Mouse (Mus musculus): ENCODE results near the gene Cfap44. TPM values are rescaled to one million over a fixed set of nuclear protein-coding genes. Genes with fewer than 3 reads are reported as not detected.
A peak's percentile ranks its signal among the peaks of the same experiment; 100 is the strongest.

The Cfap44 gene
- polyA plus RNA-seq, 1 experiment from 2014 or later = 1.6 TPM

GRCm38 (mm10) chr16:44502895-44503575, 108.4 kb downstream of the Cfap44 start:
- Histone ChIP-seq H3K36me3 (peaks cover 65% of the 10 kb centered on the region), H3K9me3 (no peaks in the 10 kb centered on the region), H3K4me3 (no peak overlapping the region), H3K4me1 (replicated peaks) (peaks cover 12% of the 10 kb centered on the region), H3K27ac (replicated peaks) (0 out of 2 replicates have a peak overlapping the region, but pooled peaks have one; percentile 38), H3K4me2 (no peak overlapping the region), H3K27me3 (no peaks in the 10 kb centered on the region), H3K9ac (no peak overlapping the region)
- 66% methylated on average over 8 of the region's 8 CpGs for WGBS
- 0 out of 2 replicates have a peak, but pooled peaks have one; percentile 37 for ATAC-seq (ENCODE audit: low read depth)

DNA sequence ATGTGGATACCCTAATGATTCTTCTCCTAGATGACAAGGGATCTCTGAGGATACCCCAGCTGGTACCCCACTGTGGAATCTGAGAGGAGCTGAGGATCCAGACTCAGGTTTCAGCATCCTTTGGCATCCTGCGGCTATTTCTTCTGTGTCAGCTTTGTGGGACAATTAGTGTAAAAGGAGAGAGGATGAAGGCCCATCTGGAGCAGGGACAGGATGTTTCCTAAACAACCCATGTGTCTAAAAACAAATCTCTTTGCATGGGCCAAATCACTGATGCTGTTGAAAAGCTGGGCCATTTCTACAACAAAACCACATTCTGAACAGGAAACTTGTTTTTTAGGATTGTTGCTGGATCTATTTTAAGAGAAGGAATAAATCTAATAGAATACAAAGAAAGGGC, 110.6 kb downstream of the Cfap44 start:
- H3K9ac ChIP-seq = no peak overlapping the region
- no peak overlapping the region for H3K4me2 ChIP-seq
- H3K36me3 ChIP-seq = peaks cover 43% of the 10 kb centered on the region
- 75% methylated on average over 1 of the region's 1 CpGs for WGBS
- no peak overlapping the region for H3K27ac ChIP-seq (replicated peaks)
- no peak for ATAC-seq (ENCODE audit: low read depth)
- peaks cover 13% of the 10 kb centered on the region for H3K4me1 ChIP-seq (replicated peaks)
- H3K27me3 ChIP-seq = no peaks in the 10 kb centered on the region
- H3K9me3 ChIP-seq = no peaks in the 10 kb centered on the region
- H3K4me3 ChIP-seq = no peak overlapping the region

DNA sequence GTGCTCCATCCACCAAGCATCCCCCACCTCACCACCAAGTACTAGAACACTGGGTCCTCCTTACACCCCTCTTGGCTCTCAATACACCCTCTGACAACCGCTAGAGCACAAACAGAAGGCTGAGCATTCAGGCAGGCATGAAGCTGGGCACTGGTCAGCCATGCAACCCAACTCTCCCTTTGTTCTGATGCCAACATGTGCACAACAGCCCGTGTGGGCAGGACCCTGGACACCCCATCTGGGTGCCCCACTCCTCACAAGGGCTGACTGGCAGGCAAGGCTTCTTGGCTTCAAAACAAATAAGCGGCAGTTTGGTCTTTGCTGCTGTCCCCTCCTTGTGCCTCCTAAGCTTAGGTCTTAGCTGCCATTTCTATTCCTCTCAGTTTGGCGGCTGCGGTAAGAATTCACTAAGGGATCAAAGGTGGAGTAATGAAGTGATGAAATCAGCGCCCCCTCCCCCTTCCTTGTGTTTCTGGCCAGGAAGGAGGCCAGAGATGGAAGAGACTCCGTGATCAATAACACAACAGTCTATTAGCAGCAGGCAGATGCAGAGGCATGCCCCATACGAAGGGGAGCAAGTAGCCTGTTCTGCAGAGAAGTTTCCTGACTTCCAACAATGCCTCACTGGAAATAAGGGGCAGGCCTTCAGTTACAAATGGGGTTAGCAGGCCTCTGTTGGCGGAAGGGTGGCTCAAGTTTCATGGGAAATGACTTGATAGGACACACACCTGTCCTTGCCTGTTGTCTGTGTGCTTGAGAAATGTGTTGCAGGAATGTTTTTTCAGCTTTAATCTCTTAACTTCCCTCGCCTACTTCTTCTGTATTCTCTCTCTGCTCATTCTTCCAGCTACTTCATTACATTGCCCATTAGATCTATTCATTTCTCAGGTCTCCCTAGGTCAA, 112.7 kb downstream of the Cfap44 start:
- WGBS = 71% methylated on average over 10 of the region's 10 CpGs
- no peak overlapping the region for H3K4me2 ChIP-seq
- 0 out of 2 replicates have a peak overlapping the region, but pooled peaks have one; percentile 18 for H3K27ac ChIP-seq (replicated peaks)
- H3K4me3 ChIP-seq = no peak overlapping the region
- peak; percentile 54 for ATAC-seq (ENCODE audit: low read depth)
- no peaks in the 10 kb centered on the region for H3K9me3 ChIP-seq
- H3K27me3 ChIP-seq = no peaks in the 10 kb centered on the region
- H3K9ac ChIP-seq = no peak overlapping the region
- H3K36me3 ChIP-seq = peaks cover 31% of the 10 kb centered on the region
- peaks cover 16% of the 10 kb centered on the region for H3K4me1 ChIP-seq (replicated peaks)

GRCm38 (mm10) chr16:44508025-44508424, 113.4 kb downstream of the Cfap44 start:
- ATAC-seq (ENCODE audit: low read depth) = no peak
- H3K9me3 ChIP-seq = no peaks in the 10 kb centered on the region
- peaks cover 16% of the 10 kb centered on the region for H3K4me1 ChIP-seq (replicated peaks)
- peaks cover 32% of the 10 kb centered on the region for H3K36me3 ChIP-seq
- H3K27me3 ChIP-seq = no peaks in the 10 kb centered on the region
- H3K9ac ChIP-seq = no peak overlapping the region
- H3K4me2 ChIP-seq = no peak overlapping the region
- 85% methylated on average over 5 of the region's 5 CpGs for WGBS
- no peak overlapping the region for H3K27ac ChIP-seq (replicated peaks)
- H3K4me3 ChIP-seq = no peak overlapping the region

DNA sequence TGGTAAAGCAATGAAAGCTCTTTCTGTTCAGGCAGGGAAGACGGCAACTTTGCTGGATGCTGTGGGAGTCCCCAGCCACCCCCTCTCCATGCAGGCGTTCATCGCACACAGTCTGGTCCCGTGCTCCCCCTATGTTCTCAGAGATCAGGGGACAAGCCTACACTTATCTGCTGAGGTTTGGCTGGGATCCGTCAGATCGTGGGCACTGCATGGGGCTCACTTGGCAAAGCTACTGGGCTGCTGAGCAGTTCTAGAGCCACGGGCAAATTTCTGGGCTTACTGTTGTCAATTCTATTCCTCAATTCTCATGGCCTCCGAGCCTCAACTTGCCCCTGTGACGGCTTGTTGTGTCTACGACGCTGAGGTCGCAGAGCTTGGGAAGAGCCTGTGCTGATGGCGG, 114.2 kb downstream of the Cfap44 start:
- Histone ChIP-seq H3K9ac (no peak overlapping the region), H3K9me3 (no peaks in the 10 kb centered on the region), H3K4me3 (no peak overlapping the region), H3K27ac (replicated peaks) (no peak overlapping the region), H3K27me3 (no peaks in the 10 kb centered on the region), H3K4me1 (replicated peaks) (peaks cover 16% of the 10 kb centered on the region), H3K4me2 (no peak overlapping the region), H3K36me3 (peaks cover 26% of the 10 kb centered on the region)
- ATAC-seq (ENCODE audit: low read depth) = no peak
- WGBS = 92% methylated on average over 13 of the region's 13 CpGs

DNA sequence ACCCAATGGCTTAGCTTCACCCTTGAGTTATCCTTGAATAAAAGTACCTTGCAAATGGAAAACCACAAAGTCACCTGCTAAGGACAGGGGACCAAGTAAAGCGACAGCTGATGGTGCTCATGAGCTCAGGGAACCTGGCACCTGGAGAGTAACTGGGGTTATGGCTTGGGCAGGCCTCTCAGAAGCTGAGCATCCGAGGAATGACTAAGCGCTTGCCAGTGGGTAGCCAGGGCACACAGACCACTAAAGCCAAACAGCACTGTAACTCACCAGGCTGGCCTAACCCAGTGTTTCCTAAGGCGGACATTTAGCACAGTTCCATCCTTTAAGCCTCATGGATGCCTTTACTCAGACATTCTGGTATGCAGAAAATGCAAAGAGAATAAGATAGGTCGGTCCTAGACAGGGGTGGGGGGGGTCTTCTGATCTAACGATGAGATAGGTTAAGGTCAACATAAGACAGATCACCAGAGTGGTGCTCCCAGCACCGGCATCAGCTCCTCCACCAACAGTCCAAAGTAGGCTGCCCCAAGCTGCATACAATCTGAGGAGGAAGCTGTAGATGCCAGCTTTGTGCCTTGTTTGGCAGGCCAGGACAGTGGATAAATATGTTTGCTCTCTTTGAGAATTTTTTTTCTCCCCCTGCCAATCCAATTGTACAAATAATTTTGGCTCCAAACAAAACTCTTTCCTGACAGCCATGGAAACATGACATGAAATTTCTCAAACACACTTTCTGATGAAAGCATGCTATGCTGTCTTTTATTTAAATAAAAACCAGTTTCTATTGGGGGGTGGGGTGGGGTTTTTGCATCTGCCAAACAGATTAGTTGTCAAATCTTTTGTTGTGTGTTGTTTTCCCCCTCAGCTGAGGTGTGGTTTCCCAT, 115.1 kb downstream of the Cfap44 start:
- Histone ChIP-seq H3K4me3 (no peak overlapping the region), H3K27ac (replicated peaks) (no peak overlapping the region), H3K9ac (no peak overlapping the region), H3K4me1 (replicated peaks) (peaks cover 16% of the 10 kb centered on the region), H3K4me2 (no peak overlapping the region), H3K9me3 (no peaks in the 10 kb centered on the region), H3K36me3 (peaks cover 17% of the 10 kb centered on the region), H3K27me3 (no peaks in the 10 kb centered on the region)
- ATAC-seq (ENCODE audit: low read depth) = no peak
- 88% methylated on average over 7 of the region's 7 CpGs for WGBS

GRCm38 (mm10) chr16:44510521-44511213, 116.1 kb downstream of the Cfap44 start:
- Histone ChIP-seq H3K27ac (replicated peaks) (0 out of 2 replicates have a peak overlapping the region, but pooled peaks have one; percentile 11), H3K27me3 (no peaks in the 10 kb centered on the region), H3K9ac (no peak overlapping the region), H3K9me3 (no peaks in the 10 kb centered on the region), H3K4me3 (no peak overlapping the region), H3K36me3 (peaks cover 16% of the 10 kb centered on the region), H3K4me2 (no peak overlapping the region), H3K4me1 (replicated peaks) (peaks cover 16% of the 10 kb centered on the region)
- WGBS = 82% methylated on average over 13 of the region's 13 CpGs
- no peak for ATAC-seq (ENCODE audit: low read depth)

- WGBS = 77% methylated on average over 6 of the region's 6 CpGs
- ATAC-seq (ENCODE audit: low read depth) = no peak
Observed at GRCm38 (mm10) chr16:44516498-44516897, 121.9 kb downstream of the Cfap44 start.

DNA sequence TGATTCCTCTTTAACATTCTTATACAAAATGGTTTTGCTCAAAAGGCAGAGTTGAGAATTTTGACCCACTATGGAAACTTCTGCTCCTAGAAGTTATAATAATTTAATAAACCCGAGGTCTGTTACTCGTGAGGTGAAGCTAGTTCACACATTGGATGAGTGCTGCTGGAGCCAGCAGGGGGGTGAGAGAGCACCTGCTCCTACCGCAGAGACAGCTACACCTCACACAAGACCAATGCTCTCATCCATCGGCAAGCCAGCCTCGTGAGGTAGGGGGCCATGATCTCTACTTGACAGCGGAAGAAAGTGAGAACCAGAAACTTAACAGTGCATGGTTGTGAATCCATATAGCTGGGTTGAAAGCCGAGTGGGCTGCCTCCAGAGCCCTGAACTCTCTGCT, 129.0 kb downstream of the Cfap44 start:
- Histone ChIP-seq H3K36me3 (peaks cover 15% of the 10 kb centered on the region), H3K4me3 (no peak overlapping the region), H3K27ac (replicated peaks) (no peak overlapping the region), H3K4me2 (no peak overlapping the region), H3K9ac (no peak overlapping the region), H3K9me3 (no peaks in the 10 kb centered on the region), H3K27me3 (no peaks in the 10 kb centered on the region), H3K4me1 (replicated peaks) (peaks cover 30% of the 10 kb centered on the region)
- 70% methylated on average over 7 of the region's 7 CpGs for WGBS
- ATAC-seq (ENCODE audit: low read depth) = no peak

More at GRCm38 (mm10) chr16:44516498-44516897, 121.9 kb downstream of the Cfap44 start:
- Histone ChIP-seq H3K27me3 (no peaks in the 10 kb centered on the region), H3K4me2 (no peak overlapping the region), H3K27ac (replicated peaks) (no peak overlapping the region), H3K4me1 (replicated peaks) (peaks cover 11% of the 10 kb centered on the region), H3K36me3 (peaks cover 28% of the 10 kb centered on the region), H3K4me3 (no peak overlapping the region), H3K9me3 (no peaks in the 10 kb centered on the region), H3K9ac (no peak overlapping the region)

DNA sequence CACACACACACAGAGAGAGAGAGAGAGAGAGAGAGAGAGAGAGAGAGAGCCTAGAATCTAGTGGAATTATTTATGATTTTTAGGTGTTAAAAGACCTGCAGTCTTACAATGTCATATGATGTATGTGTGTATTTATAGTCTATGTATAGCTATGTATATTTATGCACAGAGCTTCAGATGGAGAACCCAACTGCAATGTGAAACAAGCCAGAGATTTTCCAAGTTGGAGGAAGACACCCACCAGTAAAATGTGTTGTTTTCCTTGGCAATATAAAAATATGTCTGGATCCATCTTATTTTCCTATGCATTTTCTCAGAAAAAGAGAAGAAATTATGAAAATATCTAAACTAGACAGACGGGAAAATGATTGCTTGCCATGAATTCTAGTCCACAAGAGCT, 131.4 kb downstream of the Cfap44 start:
- H3K4me3 ChIP-seq = no peak overlapping the region
- H3K9ac ChIP-seq = no peak overlapping the region
- no peak for ATAC-seq (ENCODE audit: low read depth)
- H3K4me1 ChIP-seq (replicated peaks) = peaks cover 54% of the 10 kb centered on the region
- 83% methylated on average over 1 of the region's 1 CpGs for WGBS
- H3K36me3 ChIP-seq = 0 out of 2 replicates have a peak, but pooled peaks cover under 1% of the 10 kb centered on the region
- no peak overlapping the region for H3K27ac ChIP-seq (replicated peaks)
- no peaks in the 10 kb centered on the region for H3K9me3 ChIP-seq
- no peaks in the 10 kb centered on the region for H3K27me3 ChIP-seq
- H3K4me2 ChIP-seq = no peak overlapping the region

DNA sequence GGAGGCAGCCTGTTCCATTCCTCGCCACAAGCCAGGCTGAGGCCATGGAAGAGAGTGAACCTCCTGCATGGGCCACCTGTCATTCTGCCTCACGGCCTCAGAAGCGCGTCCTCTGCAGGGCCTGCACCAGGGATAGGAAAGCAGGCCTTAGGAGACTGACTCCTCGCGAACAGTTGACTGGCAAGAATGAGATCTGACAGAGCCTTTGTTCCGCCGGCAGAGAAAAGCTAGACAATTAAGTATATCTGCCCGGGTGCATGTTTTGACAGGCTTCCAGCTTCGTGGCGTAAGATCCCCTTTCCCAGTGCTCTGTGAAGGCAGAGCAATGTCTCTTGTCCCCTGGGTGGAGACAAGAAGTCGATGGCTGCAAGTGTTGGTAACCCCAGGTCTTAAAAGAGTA, 132.1 kb downstream of the Cfap44 start:
- Histone ChIP-seq H3K27ac (replicated peaks) (peak overlapping the region; percentile 73), H3K36me3 (no peaks in the 10 kb centered on the region), H3K4me2 (peak overlapping the region; percentile 46), H3K9me3 (no peaks in the 10 kb centered on the region), H3K4me3 (no peak overlapping the region), H3K4me1 (replicated peaks) (peaks cover 61% of the 10 kb centered on the region), H3K9ac (peak overlapping the region; percentile 61), H3K27me3 (no peaks in the 10 kb centered on the region)
- 7% methylated on average over 12 of the region's 12 CpGs for WGBS
- ATAC-seq (ENCODE audit: low read depth) = no peak

All from neural tube, embryonic 13.5 days (tissue).